18 mouse cellular contexts compared by ENCODE assay signal in the genomic region with DNA sequence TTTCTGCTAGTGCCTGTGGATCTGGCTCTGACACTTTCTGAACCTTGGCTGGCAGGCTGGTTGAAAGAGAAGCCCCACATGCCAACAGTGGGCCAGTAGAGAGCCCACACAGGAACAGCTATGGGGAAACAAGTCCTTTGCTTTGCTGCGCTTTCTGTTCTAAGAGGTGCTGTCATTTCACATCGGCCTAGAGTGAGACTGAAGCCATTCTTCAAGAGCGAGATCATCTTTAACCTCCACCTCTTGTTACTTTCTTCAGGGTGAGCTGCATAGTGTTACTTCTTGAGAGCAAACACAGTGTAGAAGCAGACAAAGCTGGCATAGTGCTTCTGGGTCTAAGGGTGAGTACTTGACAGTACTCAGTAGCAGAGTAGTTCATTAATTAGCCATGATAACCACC.
DNase-seq lines count a peak whose midpoint lies in the region; ATAC-seq and TF ChIP-seq lines count a peak whose summit lies in the region.
"Had no signal": no experiment of that assay in that cellular context is flagged by ENCODE, and none has a peak within 500 bp of the region (broad histone marks: within the 10 kb centered on the region; RNA-seq: fewer than 3 reads in every experiment).

No protein-coding gene starts in this region.

- H3K27me3 ChIP-seq in lung, embryonic 14.5 days (ENCODE audit: insufficient read depth, low read length): no peaks in the 10 kb centered on the region
- H3K27me3 ChIP-seq in embryonic facial prominence, embryonic 10.5 days (replicated peaks; ENCODE audit: low read depth, poor library complexity, severe bottlenecking): no peaks in the 10 kb centered on the region
- no peaks in the 10 kb centered on the region for H3K27me3 ChIP-seq in limb, embryonic 15.5 days
- H3K27me3 ChIP-seq in midbrain, embryonic 13.5 days: no peaks in the 10 kb centered on the region
- H3K27me3 ChIP-seq in hindbrain, embryonic 16.5 days (replicated peaks; ENCODE audit: control insufficient read depth, insufficient read depth, low read length): no peaks in the 10 kb centered on the region
- H3K27me3 ChIP-seq: hindbrain, embryonic 12.5 days; liver, embryonic 13.5 days had no signal

- no peak overlapping the region for H3K9ac ChIP-seq in lung, embryonic 14.5 days
- H3K9ac ChIP-seq in limb, embryonic 15.5 days: no peak overlapping the region
- H3K9ac ChIP-seq in midbrain, embryonic 13.5 days (replicated peaks): no peak overlapping the region
- H3K9ac ChIP-seq in hindbrain, embryonic 16.5 days (ENCODE audit: low read depth, low read length): no peak overlapping the region
- H3K9ac ChIP-seq: hindbrain, embryonic 12.5 days; liver, embryonic 13.5 days had no signal

- intact Hi-C loops in gastrocnemius, adult 2 months (cut with DNase I): no loop called here

- H3K4me3 ChIP-seq in gastrocnemius, adult 2 months: no peak overlapping the region
- H3K4me3 ChIP-seq in lung, embryonic 14.5 days (ENCODE audit: low read depth, low read length): no peak overlapping the region
- H3K4me3 ChIP-seq in lung, adult 2 months (replicated peaks; ENCODE audit: extremely low read depth, low read depth, low read length): no peak overlapping the region
- no peak overlapping the region for H3K4me3 ChIP-seq in embryonic facial prominence, embryonic 10.5 days
- H3K4me3 ChIP-seq in limb, embryonic 15.5 days: no peak overlapping the region
- no peak overlapping the region for H3K4me3 ChIP-seq in midbrain, embryonic 13.5 days (replicated peaks)
- no peak overlapping the region for H3K4me3 ChIP-seq in hindbrain, embryonic 16.5 days (ENCODE audit: low read length)
- H3K4me3 ChIP-seq: erythroblast, embryonic 14.5 days; hindbrain, embryonic 12.5 days; liver, embryonic 13.5 days had no signal

- H3K4me2 ChIP-seq in lung, embryonic 14.5 days: no peak overlapping the region
- H3K4me2 ChIP-seq in limb, embryonic 15.5 days: no peak overlapping the region
- no peak overlapping the region for H3K4me2 ChIP-seq in midbrain, embryonic 13.5 days (replicated peaks)
- H3K4me2 ChIP-seq in hindbrain, embryonic 16.5 days (ENCODE audit: low read length): no peak overlapping the region
- H3K4me2 ChIP-seq: hindbrain, embryonic 12.5 days; liver, embryonic 13.5 days; midbrain, embryonic 11.5 days had no signal

- TF ChIP-seq POLR2A in lung, adult 2 months (IDR thresholded peaks at IDR 0.05; ENCODE audit: borderline replicate concordance, extremely low read depth, low read depth, low read length): no peak

- peak overlapping the region; percentile 72 for H3K27ac ChIP-seq in gastrocnemius, adult 2 months
- peak overlapping the region; percentile 63; the same call in 1 of the 2 replicates for H3K27ac ChIP-seq in lung, embryonic 14.5 days (ENCODE audit: low read depth)
- peak overlapping the region; percentile 63 for H3K27ac ChIP-seq in embryonic facial prominence, embryonic 10.5 days (replicated peaks)
- H3K27ac ChIP-seq in limb, embryonic 15.5 days: peak overlapping the region; percentile 47
- no peak overlapping the region for H3K27ac ChIP-seq in midbrain, embryonic 13.5 days
- H3K27ac ChIP-seq in hindbrain, embryonic 16.5 days (ENCODE audit: low read depth, low read length): no peak overlapping the region
- H3K27ac ChIP-seq: hindbrain, embryonic 12.5 days; liver, embryonic 13.5 days; macrophage had no signal

- no peak for ATAC-seq in lung, embryonic 14.5 days (ENCODE audit: insufficient read depth)
- no peak for ATAC-seq in limb, embryonic 15.5 days (ENCODE audit: insufficient number of reproducible peaks, low FRiP score, low TSS enrichment, low read depth)
- no peak for ATAC-seq in midbrain, embryonic 13.5 days
- no peak for ATAC-seq in hindbrain, embryonic 16.5 days
- ATAC-seq: intestine, embryonic 16.5 days had no signal

- DNase-seq in gastrocnemius, adult 2 months: peak; percentile 48
- DNase-seq in gastrocnemius, postnatal 25 days: no peak
- DNase-seq in lung, embryonic 14.5 days: no peak
- no peak for DNase-seq in lung, adult 2 months
- no peak for DNase-seq in embryonic facial prominence, embryonic 10.5 days (ENCODE audit: low spot score)
- DNase-seq: cerebellum, adult 8-10 months; layer of hippocampus, postnatal 36 days; liver, embryonic 13.5 days; right cerebral cortex, postnatal 25 days; thymus, postnatal 25 days had no signal

- no peak for TF ChIP-seq CTCF in gastrocnemius, adult 2 months (IDR thresholded peaks at IDR 0.05)
- no peak for TF ChIP-seq CTCF in lung, embryonic 14.5 days (IDR thresholded peaks at IDR 0.05; ENCODE audit: low read depth)
- no peak for TF ChIP-seq CTCF in lung, adult 2 months (IDR thresholded peaks at IDR 0.05; ENCODE audit: insufficient read depth, low read length)

- H3K4me1 ChIP-seq in lung, embryonic 14.5 days (ENCODE audit: insufficient read depth): peaks cover 28% of the 10 kb centered on the region
- H3K4me1 ChIP-seq in lung, adult 2 months (ENCODE audit: control insufficient read depth, insufficient read depth, low read length): no peaks in the 10 kb centered on the region
- H3K4me1 ChIP-seq in embryonic facial prominence, embryonic 10.5 days: peaks cover 16% of the 10 kb centered on the region
- peaks cover 11% of the 10 kb centered on the region for H3K4me1 ChIP-seq in limb, embryonic 15.5 days
- no peaks in the 10 kb centered on the region for H3K4me1 ChIP-seq in midbrain, embryonic 13.5 days (replicated peaks)
- no peaks in the 10 kb centered on the region for H3K4me1 ChIP-seq in hindbrain, embryonic 16.5 days (ENCODE audit: control insufficient read depth, insufficient read depth, low read depth, low read length)
- H3K4me1 ChIP-seq: liver, embryonic 13.5 days had no signal

- 50% methylated on average over 3 of the region's 3 CpGs for WGBS in lung, embryonic 14.5 days
- WGBS in lung, adult 2 months: 53% methylated on average over 3 of the region's 3 CpGs
- 66% methylated on average over 3 of the region's 3 CpGs for whole genome bisulfite sequencing in embryonic facial prominence, embryonic 10.5 days
- 52% methylated on average over 3 of the region's 3 CpGs for WGBS in limb, embryonic 15.5 days
- WGBS in midbrain, embryonic 13.5 days: 66% methylated on average over 3 of the region's 3 CpGs
- 70% methylated on average over 3 of the region's 3 CpGs for WGBS in hindbrain, embryonic 16.5 days

- H3K36me3 ChIP-seq in lung, embryonic 14.5 days (ENCODE audit: insufficient read depth): no peaks in the 10 kb centered on the region
- H3K36me3 ChIP-seq in embryonic facial prominence, embryonic 10.5 days (replicated peaks): no peaks in the 10 kb centered on the region
- no peaks in the 10 kb centered on the region for H3K36me3 ChIP-seq in limb, embryonic 15.5 days
- H3K36me3 ChIP-seq in midbrain, embryonic 13.5 days: no peaks in the 10 kb centered on the region
- H3K36me3 ChIP-seq in hindbrain, embryonic 16.5 days (ENCODE audit: control insufficient read depth, insufficient read depth, low read length): no peaks in the 10 kb centered on the region
- H3K36me3 ChIP-seq: hindbrain, embryonic 12.5 days; liver, embryonic 13.5 days had no signal

- H3K9me3 ChIP-seq in lung, embryonic 14.5 days (ENCODE audit: low read depth, low read length): no peaks in the 10 kb centered on the region
- no peaks in the 10 kb centered on the region for H3K9me3 ChIP-seq in embryonic facial prominence, embryonic 10.5 days
- no peaks in the 10 kb centered on the region for H3K9me3 ChIP-seq in limb, embryonic 15.5 days
- no peaks in the 10 kb centered on the region for H3K9me3 ChIP-seq in midbrain, embryonic 13.5 days
- H3K9me3 ChIP-seq in hindbrain, embryonic 16.5 days (ENCODE audit: control insufficient read depth, low read length): no peaks in the 10 kb centered on the region
- H3K9me3 ChIP-seq: hindbrain, embryonic 12.5 days; liver, embryonic 13.5 days had no signal

Comparison
In these comparisons a context has a peak if more than half of its experiments do, and no peak if none do; other contexts are left out.
1. H3K27ac ChIP-seq: peak in gastrocnemius, adult 2 months (single experiment), lung, embryonic 14.5 days (single experiment), embryonic facial prominence, embryonic 10.5 days (single experiment) and limb, embryonic 15.5 days (single experiment); none in midbrain, embryonic 13.5 days (single experiment) and hindbrain, embryonic 16.5 days (single experiment).